Mouse (Mus musculus) olfactory bulb, adult 2 months (tissue): Measurements from ENCODE around the gene Serpina3a.

Experiments
- CTCF ChIP-seq: fragments of 200-500 bp; IDR thresholded peaks from 2 replicates; pipeline ENCODE4 v1.5.1; 2012; ENCODE audit warnings: low read depth, mild to moderate bottlenecking, low read length, moderate library complexity; ENCODE audit not compliant: insufficient read depth
- POLR2A ChIP-seq: fragments of 200-500 bp; IDR thresholded peaks from 2 replicates; pipeline ENCODE4 v1.6.1; 2012; ENCODE audit warnings: mild to moderate bottlenecking, low read depth, low read length, moderate library complexity; ENCODE audit not compliant: insufficient read depth

GRCm38 (mm10) chr12:104091303-104091702, 21.2 kb upstream of the Serpina3a start:
- no peak for TF ChIP-seq CTCF
- TF ChIP-seq POLR2A, result no peak
